Mouse (Mus musculus) NIH3T3 (cell line): Measurements from ENCODE around the gene Dclre1a.
A peak's percentile ranks its signal among the peaks of the same experiment; 100 is the strongest.
"Not testable (repeated sequence)": the region's sequence is repeated elsewhere in the genome, so short reads cannot be mapped to it uniquely, and the experiment has no call there.

ENCODE experiments used
- DNase-seq: peaks from one replicate; pipeline ENCODE4 v3.0.0-alpha.2; 2012; ENCODE audit warnings: low read depth

Gene Dclre1a

DNA sequence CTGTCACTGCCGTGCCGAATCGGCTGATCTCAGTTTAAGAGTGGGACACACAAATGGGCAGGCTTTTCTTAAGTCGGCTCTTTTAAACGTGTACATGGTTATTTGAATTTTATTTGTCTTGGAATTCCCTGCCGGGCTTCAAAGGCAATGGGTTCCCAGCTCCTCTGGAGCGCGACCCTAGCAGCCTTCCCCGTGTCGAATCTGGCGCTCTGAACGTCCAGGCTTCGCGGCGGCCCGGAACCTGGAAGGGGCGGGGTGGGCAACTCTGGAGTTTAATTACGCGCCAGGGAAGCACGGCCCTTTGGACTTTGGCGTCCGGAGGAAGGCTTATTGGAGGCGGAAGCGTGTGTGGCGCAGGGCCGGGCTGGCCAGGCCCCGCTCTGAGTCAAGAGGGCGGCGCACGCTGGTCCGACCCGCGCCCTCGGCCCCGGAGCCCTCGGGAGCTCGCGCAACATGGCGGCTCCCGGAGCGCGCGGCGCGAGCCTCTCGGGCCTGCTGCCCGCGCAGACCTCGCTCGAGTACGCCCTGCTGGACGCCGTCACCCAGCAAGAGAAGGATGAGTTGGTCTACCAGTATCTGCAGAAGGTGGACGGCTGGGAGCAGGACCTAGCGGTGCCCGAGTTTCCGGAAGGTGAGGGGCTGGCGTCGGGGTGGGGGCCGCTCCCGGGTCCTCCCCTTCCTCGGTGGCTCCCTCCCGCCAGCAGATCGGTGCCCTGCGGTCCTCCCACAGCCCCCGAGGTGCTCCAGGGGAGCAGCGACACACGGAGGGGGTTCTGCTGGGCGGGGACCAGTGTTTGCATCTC, 409 bp upstream of the Dclre1a start, which contains the start of gene Nhlrc2:
TSS of gene Nhlrc2 (plus strand) at position 32 of the 803 bp plus-strand sequence.
- peak; percentile 96 for DNase-seq

DNA sequence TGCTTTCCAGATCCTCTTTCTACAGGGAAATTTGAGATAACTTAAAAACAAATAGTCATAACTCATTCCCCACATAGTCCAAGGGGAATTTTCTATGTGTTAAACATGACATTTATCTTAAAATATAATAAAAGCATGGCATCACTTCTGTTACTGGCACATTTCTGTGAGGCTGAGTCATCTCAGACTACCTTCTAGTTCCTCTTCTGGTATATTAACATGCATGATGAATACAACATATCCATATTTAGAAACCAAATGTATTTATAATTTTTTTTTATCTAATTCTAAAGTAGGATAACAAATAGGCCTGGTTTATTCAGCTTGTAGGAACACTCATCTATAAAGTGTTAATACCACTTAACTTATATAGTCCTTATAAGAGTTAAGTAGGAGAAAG, 2.0 kb downstream of the Dclre1a start:
- DNase-seq = peak; percentile 14

DNA sequence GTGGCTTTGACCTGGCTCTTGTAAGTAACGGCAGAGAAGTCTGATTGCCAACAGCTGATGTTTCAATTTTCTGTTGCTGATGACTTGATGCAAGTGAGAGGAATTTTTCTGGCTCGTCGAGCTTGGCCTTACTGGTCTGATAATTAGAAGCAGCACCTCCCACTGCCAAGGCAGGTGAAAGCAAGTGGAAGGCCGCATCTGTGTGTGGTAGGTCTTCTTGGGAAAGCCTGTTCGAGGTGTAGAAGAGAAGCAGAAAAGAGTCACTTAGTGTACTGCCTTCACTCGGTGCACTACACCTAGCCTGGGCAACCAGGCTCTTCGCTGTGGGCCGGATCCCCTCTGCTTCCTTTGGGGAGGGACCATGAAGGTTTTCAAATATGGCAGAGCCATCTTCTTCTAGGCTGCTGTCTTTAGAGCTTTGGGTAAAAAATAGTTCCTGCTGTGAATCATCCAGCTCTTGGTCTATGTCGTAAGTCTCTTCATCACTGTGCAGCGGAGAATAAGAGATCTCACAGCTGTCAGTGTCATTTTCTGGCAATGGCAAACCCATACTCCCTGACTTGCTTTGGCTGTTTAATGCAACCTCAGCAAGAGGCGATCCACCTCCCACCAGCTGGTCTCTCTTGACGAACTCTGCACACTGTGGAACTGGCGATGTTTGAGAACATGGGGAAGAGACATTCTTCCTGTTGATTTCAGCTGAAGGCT, 3.2 kb downstream of the Dclre1a start:
- no peak for DNase-seq

DNA sequence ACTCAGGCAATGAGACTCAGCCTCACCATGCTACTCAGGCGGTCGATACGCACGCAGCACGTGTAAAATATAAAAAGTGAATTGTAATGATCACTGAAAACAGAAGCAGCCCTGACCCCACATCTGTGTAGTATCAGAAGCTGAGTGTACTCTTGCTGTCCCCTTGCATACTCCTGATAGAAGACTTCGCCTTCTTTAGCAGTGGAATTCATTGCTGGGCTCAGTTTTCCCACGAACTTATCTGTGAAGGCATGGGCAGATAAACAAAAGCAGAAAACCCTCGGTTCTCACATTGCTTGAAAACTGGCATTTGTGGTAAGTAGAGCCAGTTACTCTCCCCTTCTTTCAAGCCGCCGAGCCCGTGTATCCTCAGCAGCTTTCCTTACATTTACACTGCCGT, 4.7 kb downstream of the Dclre1a start:
- DNase-seq = no peak

DNA sequence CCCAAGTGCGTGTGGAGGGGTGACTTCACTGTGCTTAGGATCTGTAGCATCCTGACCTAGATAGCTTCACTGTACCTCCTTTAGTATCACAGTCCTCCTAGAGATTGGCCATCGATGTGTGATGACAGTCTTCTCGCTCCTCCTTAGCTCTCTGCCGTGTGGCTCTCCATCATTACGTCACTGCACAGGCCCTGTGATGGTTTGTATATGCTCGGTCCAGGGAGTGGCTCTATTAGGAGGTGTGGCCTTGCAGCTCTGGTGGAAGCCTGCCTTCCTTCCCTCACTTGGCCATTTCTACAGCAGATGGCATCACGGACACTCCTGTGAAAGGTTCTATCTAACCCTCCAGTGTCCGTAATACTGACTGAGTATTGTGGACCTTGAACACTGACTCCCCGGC, 12.3 kb downstream of the Dclre1a start:
- no peak for DNase-seq

DNA sequence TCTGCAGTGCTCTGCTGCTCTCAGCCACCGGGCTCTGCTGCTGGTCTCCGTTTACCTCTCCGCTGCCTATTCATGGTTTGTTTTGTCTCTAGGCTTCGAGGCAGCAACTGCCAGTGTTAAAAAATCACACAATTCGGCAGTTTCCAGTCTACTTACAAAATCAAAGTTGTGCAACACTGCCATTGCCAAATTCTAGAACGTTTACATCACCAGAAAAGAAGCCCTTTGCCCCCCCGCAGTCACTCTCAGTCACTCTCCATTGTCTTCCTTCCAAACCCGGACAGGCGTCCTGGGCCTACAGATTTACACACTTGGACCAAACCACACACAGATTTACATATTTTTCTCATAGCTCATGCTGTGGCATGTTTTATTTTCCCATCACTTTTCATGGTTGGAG, 13.0 kb downstream of the Dclre1a start:
- DNase-seq = peak; percentile 86

DNA sequence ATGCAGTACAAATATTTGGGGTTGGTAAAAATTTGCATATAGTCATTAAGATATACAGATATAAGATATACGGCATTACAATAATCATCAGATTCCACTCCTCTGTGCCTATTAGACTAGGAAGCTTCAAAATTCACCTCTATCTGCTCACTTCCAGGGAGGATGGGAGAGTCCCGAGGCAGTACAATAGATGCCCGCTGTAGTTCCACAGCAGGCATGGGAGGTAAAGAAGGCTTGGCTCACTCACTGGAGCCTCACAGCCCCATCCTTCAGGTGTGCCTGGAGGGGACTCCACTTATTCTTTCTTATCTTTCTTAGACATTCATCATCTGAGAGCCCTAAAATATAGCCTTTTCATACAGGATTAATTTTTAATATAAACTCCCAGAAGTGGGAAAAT, 13.7 kb downstream of the Dclre1a start:
- no peak for DNase-seq

DNA sequence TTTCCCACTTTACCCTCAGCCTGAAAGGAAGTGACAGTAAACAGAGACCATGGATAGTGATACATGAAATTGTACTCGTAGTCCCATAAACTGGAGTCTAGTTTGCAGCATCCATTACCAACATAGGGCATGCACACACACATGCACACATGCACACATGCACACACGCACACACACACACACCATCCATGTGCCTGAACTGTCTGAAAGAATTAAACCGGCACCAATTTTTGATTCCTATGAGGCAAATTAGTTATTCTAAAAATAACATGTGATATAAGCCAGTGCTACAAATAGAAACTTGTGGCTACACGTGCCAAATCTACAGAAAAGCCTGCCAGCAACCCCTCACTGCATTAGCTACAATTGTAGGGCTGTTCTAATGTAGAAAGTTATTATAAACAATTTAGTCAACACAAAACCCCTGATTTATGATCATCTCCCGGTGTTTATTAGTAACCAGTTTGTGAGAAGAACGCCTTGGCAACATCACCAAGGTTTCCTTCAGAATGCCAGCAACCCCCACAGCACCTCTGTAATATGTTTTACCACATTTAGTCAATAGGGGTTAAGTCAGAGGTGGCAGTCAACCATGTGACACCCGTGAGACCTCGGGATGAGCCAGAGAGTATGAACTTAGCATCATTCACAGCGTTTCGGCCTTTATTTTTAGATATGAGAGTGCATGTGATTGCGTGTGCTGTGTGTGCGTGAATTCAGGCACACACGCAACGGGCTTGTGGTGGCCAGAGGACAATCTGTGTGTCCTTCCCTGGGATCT, 14.5 kb downstream of the Dclre1a start:
- peak; percentile 78 for DNase-seq

DNA sequence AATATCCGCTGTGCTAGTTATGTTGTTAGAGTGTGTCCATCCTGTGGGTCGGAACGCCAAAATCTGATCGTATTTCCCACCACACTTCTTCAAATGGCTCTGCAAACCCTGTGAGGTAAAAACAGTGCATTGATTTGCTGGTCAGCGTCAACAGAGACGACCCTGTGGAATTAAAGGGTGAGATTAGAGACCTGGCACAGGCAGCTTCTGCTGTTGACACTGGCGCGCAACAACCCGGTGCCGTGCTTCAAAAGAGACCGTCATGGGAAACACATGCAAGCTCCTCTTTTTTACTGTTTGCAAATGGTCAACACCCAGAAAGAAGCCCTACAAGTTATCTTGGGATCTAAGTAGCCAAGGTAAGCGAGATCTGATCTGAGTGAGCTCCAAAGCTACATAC, 16.8 kb downstream of the Dclre1a start:
- no peak for DNase-seq

DNA sequence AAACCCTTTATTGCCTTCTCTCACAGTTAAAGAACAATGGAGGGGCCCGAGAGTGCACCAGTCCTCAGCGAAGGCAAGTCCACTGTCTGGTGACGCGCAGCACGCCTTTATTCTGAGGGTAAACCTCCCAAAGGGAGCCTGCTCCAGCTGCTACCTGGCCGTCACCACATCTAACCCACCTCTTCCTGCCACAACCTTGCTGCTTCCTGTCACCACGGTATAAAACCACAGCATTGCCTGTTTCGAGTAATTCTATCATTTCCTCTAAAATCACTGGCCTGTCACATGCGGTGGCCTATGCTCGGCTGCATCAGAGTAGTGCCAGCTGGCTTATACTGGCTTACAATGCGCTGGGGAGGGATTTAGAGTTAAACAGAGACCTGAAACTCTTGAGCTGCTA, 17.5 kb downstream of the Dclre1a start:
- not testable (repeated sequence) for DNase-seq

DNA sequence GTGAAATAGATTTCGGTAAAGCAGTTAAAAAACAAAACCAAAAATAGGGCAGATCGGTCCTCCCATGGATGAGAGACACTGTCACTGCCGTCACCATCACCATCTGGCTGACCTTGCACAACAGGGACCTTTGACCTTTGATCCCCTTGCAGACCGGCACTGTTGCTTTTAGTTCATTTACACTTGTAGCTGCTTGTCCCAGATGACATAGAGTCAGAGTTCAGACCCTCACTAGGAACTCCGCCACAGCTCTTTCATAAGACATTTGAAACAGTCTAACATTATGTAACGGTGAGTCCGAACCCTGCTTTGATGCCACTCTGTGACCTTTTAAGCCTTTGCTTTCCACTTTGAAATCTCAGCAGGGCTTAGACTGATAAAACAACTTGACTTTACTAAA, 28.6 kb downstream of the Dclre1a start:
- not testable (repeated sequence) for DNase-seq

DNA sequence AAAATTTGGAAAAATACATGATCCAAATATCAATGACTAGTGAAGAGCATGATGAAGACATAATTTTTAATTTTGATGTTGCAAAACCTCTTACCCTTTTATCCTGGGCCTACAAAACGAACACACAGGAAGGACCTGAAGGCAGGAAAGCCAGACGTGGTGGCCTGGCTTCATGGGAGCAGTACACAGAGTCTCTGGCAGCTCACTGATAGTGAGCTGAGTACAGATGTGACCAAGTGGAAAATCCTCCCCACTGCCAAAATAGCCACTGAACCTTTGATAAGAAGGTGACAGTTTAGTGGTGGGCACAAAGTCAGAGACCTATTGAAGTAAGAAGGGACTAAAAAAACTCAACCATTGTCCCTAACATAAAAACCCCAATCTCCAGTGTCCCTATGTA, 34.5 kb downstream of the Dclre1a start:
- DNase-seq = not testable (repeated sequence)

DNA sequence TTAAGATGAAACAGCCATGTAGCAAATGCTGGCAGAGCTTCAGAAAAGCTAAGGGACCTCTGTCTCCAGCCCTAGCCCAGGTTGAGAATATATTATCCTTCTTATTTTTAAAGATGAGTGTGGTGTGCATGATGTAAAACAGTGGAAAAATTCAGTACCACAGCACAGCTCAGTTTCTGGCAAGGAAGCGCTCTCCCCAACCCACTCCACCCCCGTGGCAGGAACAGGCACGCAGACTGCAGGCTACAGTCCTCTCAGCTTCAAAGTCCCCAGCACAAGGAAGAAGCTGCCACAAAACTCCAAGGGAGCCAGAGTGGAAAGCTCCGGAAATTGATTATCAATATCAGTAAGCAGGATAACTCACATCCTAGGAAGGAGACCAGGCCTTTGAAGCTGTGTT, 36.8 kb downstream of the Dclre1a start:
- not testable (repeated sequence) for DNase-seq

DNA sequence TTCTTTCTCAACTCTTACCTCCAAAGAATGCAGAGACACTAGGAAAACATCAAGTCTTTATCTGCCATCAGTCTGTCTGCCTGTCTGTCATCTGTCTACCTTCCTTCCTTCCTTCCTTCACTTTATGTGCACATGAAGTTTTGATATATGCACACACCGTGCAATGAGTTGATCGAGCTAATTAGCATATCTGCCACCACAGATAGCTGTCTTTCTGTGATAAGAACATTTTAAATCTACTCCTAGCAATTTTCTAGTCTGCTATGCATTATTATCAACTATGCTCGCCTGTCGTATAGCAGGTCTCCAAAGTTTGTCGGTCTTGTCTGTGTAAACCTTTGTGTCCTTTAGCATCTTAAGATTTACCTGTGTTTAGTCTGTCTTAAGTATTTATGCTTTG, 44.5 kb downstream of the Dclre1a start:
- not testable (repeated sequence) for DNase-seq

DNA sequence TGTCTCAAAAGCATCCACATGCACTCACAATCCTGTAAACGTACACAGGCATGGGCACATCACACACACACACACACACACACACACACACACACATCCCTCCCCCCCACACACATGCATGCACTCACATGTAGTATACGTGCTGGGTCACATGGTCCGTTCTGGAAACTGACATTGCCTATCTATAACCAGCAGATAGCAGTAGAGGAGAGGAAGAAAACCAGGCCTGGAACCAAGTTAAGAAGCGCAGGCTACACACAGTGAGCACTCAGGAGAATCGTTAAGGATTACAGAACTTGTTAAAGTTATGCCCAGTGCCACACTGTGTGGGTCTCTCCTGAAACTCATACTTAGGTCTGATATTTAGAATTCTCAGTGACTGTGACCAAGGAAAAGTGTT, 45.0 kb downstream of the Dclre1a start:
- DNase-seq = not testable (repeated sequence)

DNA sequence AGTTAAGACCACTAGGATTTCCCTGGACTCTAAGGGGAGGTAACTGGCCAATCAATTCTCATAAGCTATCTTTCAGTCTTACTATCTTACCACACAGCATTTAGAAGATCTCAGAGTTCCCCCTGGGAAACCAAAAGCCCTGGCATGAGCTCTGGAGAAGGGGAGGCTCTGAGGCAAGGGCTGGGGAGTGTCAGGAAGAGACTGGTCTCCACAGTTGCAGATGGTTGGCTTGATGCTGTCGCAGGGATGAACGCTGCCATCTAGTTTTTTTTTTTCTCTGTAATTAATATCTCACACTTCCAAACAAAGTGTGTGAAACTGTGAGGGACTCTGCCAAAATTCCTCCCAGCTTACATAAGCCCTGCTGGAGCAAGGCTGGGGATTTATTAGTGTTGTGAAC, 53.9 kb downstream of the Dclre1a start:
- not testable (repeated sequence) for DNase-seq

DNA sequence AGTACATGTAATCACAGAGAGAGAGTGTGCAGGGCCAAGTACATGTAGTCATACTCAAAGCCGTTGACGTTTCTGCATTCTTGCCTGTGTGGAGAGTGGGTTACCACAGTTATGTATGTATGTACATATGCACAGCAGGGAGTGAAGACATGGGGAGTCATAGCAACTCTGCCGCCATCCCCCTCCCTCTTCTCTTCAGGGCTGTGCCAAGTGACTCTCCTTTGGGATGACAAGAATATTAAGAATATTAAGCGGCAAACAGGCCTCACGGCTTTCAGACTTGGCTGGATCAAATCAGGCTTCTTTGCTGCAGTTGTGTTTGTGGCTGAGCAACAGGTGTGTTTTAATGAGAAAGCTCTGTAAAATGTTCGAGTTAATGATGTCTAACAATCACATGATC, 58.4 kb downstream of the Dclre1a start:
- peak; percentile 11 for DNase-seq

DNA sequence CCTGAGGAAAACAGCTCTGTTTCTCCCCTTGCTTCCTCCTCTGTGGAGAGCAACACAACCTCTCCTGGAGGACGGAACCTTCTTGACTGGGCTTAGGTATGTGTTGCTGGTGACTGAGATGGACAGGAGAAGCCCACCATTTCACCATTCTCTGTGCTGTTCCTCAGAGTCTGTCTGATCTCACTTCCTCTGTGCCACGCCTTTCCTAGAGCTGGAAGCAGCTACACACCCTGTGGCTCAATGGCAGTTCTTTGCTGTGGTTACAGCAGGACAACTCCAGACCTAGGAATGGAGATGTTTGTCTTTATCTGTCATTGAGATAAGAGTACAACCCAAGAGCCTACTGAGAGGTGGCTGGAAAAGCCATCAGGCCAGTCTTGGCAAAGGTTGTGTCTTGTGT, 60.7 kb downstream of the Dclre1a start:
- DNase-seq = no peak

DNA sequence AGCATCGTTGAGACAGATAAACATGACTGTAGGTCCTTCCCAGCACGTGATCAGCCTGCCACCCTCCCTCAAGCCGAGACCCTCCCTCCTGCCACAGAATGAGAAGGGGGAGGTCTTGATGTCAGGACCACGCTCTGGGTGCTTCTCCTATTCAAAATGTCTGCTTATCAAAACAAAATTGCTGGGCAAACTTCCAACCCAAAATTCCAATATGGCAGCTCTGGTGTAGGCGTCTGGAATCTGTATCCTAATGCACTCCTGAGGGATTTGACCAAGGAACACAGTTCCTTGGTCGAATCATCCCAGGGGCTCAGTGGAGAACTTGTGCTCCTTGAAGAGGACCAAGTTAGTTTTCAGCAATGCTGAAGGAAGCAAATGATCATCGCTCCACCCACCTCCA, 61.1 kb downstream of the Dclre1a start:
- DNase-seq = peak; percentile 14

DNA sequence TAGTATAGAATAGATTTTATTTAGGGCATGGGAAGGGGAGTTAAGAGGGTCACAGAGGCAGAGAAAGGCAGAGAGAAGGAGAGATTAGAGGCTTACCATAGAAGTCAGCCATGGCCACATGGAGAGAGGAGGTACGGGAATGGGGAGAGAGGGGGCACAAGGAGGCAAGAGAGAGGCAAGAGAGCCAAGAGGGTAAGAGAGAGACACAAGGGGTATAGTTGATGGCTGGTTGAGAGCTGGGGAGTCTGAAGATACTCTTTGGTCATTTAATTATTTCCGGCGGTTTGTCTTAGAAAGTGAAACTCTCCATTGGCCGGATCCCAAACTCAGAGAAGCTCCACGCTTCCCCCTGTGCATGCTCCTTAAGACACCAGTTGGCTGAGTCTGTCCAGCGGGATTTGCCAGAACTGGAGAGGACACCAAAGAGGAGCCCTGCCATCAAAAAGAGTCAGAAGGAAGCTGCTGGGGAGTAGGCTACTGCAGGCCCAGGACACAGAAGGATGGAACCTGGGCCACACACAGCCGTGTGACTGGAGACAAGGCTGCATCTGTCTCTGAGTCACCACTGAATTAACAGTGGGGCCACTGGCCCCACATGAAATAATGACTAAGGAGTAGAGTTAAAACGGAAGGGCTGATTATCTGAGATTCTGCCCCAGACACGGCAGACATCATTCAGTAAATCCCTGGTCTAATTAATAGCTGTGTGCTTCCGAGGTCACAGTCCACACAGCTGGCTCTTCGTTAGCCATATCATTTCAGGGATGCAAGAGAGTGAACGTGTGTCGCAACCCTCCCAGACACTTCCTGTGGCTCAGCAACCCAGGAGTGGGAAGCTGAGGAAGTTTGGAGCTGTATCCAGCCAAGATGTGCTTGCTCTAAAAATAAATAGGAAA, 62.4 kb downstream of the Dclre1a start:
- peak; percentile 38 for DNase-seq

DNA sequence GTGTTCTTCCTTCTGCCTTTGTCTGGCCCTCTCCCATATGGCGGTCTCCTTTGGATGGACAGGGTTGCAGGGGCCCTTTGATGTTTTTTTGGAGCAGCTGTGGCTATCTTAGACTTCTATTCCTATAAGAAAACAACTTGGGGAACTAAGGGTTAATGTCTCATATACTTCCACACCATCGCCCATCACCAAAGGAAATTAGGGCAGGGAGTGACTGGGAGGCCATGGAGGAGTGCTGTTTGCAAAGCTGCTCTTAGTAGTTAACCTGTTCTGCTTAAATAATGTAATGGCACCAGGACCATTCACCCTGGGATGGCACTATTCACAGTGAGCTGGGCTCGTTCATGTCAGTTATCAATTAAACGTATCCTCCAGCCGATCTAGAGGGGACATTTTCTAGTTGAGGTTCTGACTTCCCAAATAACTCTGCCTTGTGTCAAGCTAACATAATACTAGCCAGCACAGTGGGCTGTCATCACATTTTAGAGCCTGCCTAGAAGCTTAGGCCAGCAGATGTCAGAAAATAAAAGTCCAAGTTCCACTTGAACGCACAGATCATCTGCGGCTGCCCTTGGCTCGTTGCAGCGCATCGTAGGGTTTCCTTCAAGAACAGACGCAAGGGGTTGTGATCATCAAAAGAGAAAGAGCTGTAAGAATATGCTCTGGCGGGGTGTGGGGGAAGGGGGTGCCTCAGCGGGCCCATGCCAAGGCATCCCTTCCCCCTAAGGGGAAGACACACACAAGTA, 63.2 kb downstream of the Dclre1a start:
- DNase-seq = no peak
